Mouse (Mus musculus): ENCODE data around the gene Cox8c.

GRCm38 (mm10) chr12:102930335-102930734 lies 31.2 kb downstream of the Cox8c start:
- no peak for TF ChIP-seq POLR2A (IDR thresholded peaks at IDR 0.05; ENCODE audit: insufficient read depth, low read depth, low read length)
- no peak for TF ChIP-seq CTCF (IDR thresholded peaks at IDR 0.05; ENCODE audit: insufficient read depth, low read depth, low read length)

Measured in olfactory bulb, adult 2 months (tissue).